Mouse (Mus musculus) ovary, postnatal 10 days (tissue): ENCODE measurements around the gene Tjp2.
"Not testable (repeated sequence)": the region's sequence is repeated elsewhere in the genome, so short reads cannot be mapped to it uniquely, and the experiment has no call there.

ENCODE experiments used
- DNase-seq: peaks from one replicate; pipeline ENCODE4 v3.0.0; 2022; ENCODE audit warnings: low spot score

The Tjp2 gene

GRCm38 (mm10) chr19:24221455-24221854 is 3.4 kb downstream of the Tjp2 start:
- DNase-seq = no peak

- no peak for DNase-seq
Measured at GRCm38 (mm10) chr19:24220795-24221445, 3.9 kb downstream of the Tjp2 start.

- DNase-seq = no peak
Measured at GRCm38 (mm10) chr19:24219011-24219410, 5.8 kb downstream of the Tjp2 start.

- DNase-seq = no peak
Measured at GRCm38 (mm10) chr19:24218291-24218690, 6.5 kb downstream of the Tjp2 start.

DNA sequence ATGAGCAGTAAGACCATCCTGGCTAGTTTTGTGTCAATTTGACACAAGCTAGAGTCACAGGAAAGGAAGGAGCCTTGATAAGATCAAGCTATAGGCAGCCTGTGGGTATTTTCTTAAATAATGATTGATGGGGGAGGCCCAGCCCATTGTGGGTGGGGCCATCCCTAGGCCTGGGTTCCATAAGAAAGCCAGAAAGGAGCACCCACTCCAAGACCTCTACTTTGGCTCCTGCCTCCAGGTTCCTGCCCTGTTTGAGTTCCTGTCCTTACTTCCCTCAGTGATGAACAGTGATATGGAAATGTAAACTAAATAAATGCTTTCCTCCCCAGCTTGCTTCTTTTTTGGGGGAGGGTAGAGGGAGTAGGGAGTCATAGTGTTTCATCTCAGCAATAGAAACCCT is 7.0 kb downstream of the Tjp2 start:
- DNase-seq = no peak

- DNase-seq = no peak
Measured at GRCm38 (mm10) chr19:24216771-24217170, 8.1 kb downstream of the Tjp2 start.

DNA sequence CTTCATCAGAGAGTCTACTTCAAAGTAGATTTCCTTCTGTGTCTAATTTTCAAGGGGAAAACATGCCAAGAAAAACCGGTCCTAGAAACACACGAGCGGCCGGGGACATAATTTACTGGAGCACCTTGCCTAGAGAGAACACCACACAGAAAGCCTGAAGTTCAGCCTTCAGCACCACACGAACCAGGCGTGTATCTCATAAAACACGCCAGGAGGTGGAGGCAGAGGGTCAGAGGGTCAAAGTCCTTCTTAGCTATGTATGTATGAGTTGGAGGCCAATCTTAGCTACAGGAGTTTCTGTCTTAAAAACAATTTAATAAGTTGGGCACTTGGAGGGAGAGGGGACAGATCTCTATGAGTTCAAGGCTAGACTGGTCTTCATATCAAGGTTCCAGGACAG is 9.9 kb downstream of the Tjp2 start:
- no peak for DNase-seq

- DNase-seq = no peak
Measured at GRCm38 (mm10) chr19:24213299-24213698, 11.5 kb downstream of the Tjp2 start.

GRCm38 (mm10) chr19:24212552-24213249 is 12.1 kb downstream of the Tjp2 start:
- DNase-seq = no peak

- DNase-seq = no peak
Measured at GRCm38 (mm10) chr19:24211168-24211567, 13.7 kb downstream of the Tjp2 start.

- no peak for DNase-seq
Measured at GRCm38 (mm10) chr19:24209516-24209915, 15.3 kb downstream of the Tjp2 start.

DNA sequence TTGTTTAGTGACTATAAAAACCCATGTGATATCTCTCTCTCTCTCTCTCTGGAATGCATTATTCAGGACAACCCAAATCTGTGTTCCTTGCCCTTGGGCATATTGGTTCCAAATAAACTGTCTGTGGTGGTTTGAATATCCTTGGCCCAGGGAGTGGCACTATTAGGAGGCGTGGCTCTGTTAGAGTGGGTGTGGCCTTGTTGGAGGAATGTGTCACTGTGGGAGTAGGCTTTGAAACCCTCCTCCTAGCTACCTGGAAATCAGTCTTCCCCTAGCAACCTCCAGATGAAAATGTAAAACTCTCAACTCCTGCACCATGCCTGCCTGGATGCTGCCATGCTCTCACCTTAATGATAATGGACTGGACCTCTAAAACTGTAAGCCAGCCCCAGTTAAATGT is 16.9 kb downstream of the Tjp2 start:
- no peak for DNase-seq

- no peak for DNase-seq
Measured at GRCm38 (mm10) chr19:24205001-24205400, 19.8 kb downstream of the Tjp2 start.

DNA sequence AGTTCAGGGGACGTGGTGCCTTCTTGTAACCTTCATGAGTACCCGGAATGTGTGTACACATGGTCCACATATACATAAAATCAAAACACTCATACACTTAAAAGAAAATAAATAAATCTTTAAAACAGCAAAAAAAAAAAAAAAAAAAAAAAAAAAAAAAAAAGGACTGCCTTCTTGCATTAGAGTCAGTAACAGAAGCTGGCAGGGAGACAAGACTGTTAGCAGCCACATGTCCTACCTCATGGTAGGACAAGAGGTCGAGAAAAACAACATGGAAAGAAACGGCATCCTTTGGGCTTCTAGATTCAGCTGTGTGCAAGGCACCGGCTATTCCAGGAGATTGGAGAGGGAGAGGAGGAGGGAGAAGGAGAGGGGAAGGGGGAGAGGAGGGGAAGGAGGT is 23.0 kb downstream of the Tjp2 start:
- DNase-seq = no peak

DNA sequence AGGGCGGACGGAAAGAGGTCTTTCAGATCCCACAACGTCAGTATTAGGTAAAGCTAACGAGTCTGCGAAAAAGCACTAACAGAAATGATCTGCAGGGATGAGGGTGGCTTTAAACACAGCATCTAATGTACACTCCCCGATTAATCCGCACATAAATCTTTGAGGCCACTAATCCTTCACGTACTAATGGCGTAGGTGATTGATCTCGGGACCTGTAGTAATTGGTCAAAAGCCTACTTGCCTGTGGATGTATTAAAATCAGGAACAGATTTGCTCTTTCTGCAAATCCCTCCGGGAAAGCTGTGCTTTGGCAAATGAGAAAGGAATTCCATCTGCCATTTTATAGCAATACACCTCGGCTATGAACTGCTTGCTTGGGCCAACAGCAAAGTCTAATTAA is 24.3 kb downstream of the Tjp2 start:
- DNase-seq = no peak

GRCm38 (mm10) chr19:24198676-24199303 is 26.0 kb downstream of the Tjp2 start:
- DNase-seq = no peak

DNA sequence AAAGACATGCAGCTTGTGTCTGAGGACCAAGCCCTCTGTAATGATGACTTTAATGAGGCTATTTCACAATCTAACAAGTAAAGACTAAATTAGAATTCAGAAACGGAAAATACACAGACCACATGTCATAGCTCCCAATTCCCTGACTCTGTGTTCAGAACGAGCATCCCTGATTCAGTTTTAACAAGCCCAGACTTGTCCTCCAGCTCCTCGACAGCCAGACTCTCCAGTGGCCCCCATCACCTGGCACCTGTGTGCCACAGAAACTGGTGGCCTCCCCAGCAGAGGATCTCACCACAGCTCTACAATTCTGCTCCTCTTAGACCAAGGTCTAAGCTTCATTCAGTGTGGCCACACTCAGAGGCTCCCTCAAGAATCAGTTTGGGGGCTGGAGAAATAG is 27.5 kb downstream of the Tjp2 start:
- no peak for DNase-seq

GRCm38 (mm10) chr19:24195224-24195623 is 29.6 kb downstream of the Tjp2 start:
- DNase-seq = no peak

- DNase-seq = no peak
Measured at GRCm38 (mm10) chr19:24194216-24194615, 30.6 kb downstream of the Tjp2 start.

DNA sequence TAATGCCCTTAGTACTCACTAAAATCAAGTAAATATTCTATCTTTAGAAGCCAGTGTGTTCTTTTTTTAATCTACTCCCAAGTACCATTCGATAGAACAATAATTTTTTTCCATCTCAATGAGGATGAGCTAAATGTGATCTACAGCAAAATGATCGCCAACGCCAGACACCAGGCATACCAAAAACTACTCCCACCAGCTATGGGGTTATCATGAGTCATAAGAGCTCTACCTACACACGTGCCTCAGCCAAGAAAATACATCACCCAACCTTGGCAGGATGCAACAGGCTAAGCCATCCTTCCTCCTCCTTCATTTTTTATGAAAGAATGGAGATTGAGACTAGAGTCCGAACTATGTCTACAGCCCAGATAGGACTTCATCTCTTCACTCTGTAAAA is 31.9 kb downstream of the Tjp2 start:
- DNase-seq = no peak

- DNase-seq = no peak
Measured at GRCm38 (mm10) chr19:24187791-24188190, 37.0 kb downstream of the Tjp2 start.

DNA sequence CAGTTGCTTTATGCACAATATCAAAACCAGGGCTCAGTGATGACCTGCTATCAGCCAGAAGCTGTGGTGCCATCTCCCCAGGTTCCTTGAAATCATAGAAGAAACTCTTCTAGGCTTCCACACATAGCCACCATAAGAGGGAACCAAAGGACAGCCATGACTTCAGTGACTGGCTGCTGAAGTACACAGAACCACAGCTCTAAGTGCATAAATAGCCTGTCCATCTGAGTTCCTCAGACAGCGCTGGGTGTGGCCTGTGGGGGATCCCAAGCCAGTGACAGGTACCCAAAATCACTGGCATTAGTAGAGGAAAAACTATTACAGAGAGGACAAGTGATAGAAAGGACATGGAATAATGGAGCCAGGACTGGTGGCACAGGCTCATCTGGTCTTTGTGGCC is 37.5 kb downstream of the Tjp2 start:
- not testable (repeated sequence) for DNase-seq

GRCm38 (mm10) chr19:24183680-24184235 is 41.1 kb downstream of the Tjp2 start:
- no peak for DNase-seq
